Mouse (Mus musculus): ENCODE data around the gene Gpr12. TPM values are rescaled to one million over a fixed set of nuclear protein-coding genes. Genes with fewer than 3 reads are reported as not detected.

The Gpr12 gene
- polyA plus RNA-seq (2012; rRNA removed) = 0.08 and 0.60 TPM in 2 replicates

- TF ChIP-seq CTCF (IDR thresholded peaks at IDR 0.05; ENCODE audit: borderline replicate concordance, control insufficient read depth, extremely low read depth, insufficient read depth, low read length, poor library complexity) (no peak), POLR2A (IDR thresholded peaks at IDR 0.05; ENCODE audit: control insufficient read depth, extremely low read depth, insufficient read depth, low read length, poor library complexity) (no peak)
- Histone ChIP-seq H3K4me3 (ENCODE audit: control insufficient read depth, insufficient read depth, low read length) (no peak within 1 kb of the TSS), H3K36me3 (ENCODE audit: control insufficient read depth, insufficient read depth, low read length) (no peaks in the 10 kb centered on the region), H3K27ac (ENCODE audit: control insufficient read depth, insufficient read depth, low read length) (no peak within 1 kb of the TSS), H3K27me3 (ENCODE audit: control insufficient read depth, insufficient read depth, low read length) (peaks cover 8% of the 10 kb centered on the region), H3K4me1 (replicated peaks; ENCODE audit: control insufficient read depth, insufficient read depth, low read length) (no peaks in the 10 kb centered on the region)
- 3% methylated on average over 62 of the region's 64 CpGs for WGBS
- DNase-seq = no peak
Measured at GRCm38 (mm10) chr5:146584478-146585306, at the start of gene Gpr12. TSS of gene Gpr12 (minus strand) at chr5:146585239.

GRCm38 (mm10) chr5:146631602-146632001 is 46.6 kb upstream of the Gpr12 start:
- Histone ChIP-seq H3K4me3 (ENCODE audit: control insufficient read depth, insufficient read depth, low read length) (no peak overlapping the region), H3K27ac (ENCODE audit: control insufficient read depth, insufficient read depth, low read length) (no peak overlapping the region), H3K27me3 (ENCODE audit: control insufficient read depth, insufficient read depth, low read length) (no peaks in the 10 kb centered on the region), H3K4me1 (replicated peaks; ENCODE audit: control insufficient read depth, insufficient read depth, low read length) (no peaks in the 10 kb centered on the region), H3K36me3 (ENCODE audit: control insufficient read depth, insufficient read depth, low read length) (no peaks in the 10 kb centered on the region)
- no peak for DNase-seq
- TF ChIP-seq CTCF (IDR thresholded peaks at IDR 0.05; ENCODE audit: borderline replicate concordance, control insufficient read depth, extremely low read depth, insufficient read depth, low read length, poor library complexity) = no peak
- no peak for TF ChIP-seq POLR2A (IDR thresholded peaks at IDR 0.05; ENCODE audit: control insufficient read depth, extremely low read depth, insufficient read depth, low read length, poor library complexity)
- 93% methylated on average over 3 of the region's 3 CpGs for WGBS

GRCm38 (mm10) chr5:146630961-146631360 is 45.9 kb upstream of the Gpr12 start:
- DNase-seq = no peak
- Histone ChIP-seq H3K27me3 (ENCODE audit: control insufficient read depth, insufficient read depth, low read length) (no peaks in the 10 kb centered on the region), H3K36me3 (ENCODE audit: control insufficient read depth, insufficient read depth, low read length) (no peaks in the 10 kb centered on the region), H3K27ac (ENCODE audit: control insufficient read depth, insufficient read depth, low read length) (no peak overlapping the region), H3K4me1 (replicated peaks; ENCODE audit: control insufficient read depth, insufficient read depth, low read length) (no peaks in the 10 kb centered on the region), H3K4me3 (ENCODE audit: control insufficient read depth, insufficient read depth, low read length) (no peak overlapping the region)
- WGBS = 67% methylated on average over 4 of the region's 4 CpGs
- TF ChIP-seq CTCF (IDR thresholded peaks at IDR 0.05; ENCODE audit: borderline replicate concordance, control insufficient read depth, extremely low read depth, insufficient read depth, low read length, poor library complexity) (no peak), POLR2A (IDR thresholded peaks at IDR 0.05; ENCODE audit: control insufficient read depth, extremely low read depth, insufficient read depth, low read length, poor library complexity) (no peak)

- Histone ChIP-seq H3K4me3 (ENCODE audit: control insufficient read depth, insufficient read depth, low read length) (no peak overlapping the region), H3K36me3 (ENCODE audit: control insufficient read depth, insufficient read depth, low read length) (no peaks in the 10 kb centered on the region), H3K4me1 (replicated peaks; ENCODE audit: control insufficient read depth, insufficient read depth, low read length) (no peaks in the 10 kb centered on the region), H3K27ac (ENCODE audit: control insufficient read depth, insufficient read depth, low read length) (no peak overlapping the region), H3K27me3 (ENCODE audit: control insufficient read depth, insufficient read depth, low read length) (no peaks in the 10 kb centered on the region)
- 90% methylated on average over 10 of the region's 10 CpGs for WGBS
- TF ChIP-seq CTCF (IDR thresholded peaks at IDR 0.05; ENCODE audit: borderline replicate concordance, control insufficient read depth, extremely low read depth, insufficient read depth, low read length, poor library complexity) (no peak), POLR2A (IDR thresholded peaks at IDR 0.05; ENCODE audit: control insufficient read depth, extremely low read depth, insufficient read depth, low read length, poor library complexity) (no peak)
- peak; percentile 2 for DNase-seq
Measured at GRCm38 (mm10) chr5:146629636-146630035, 44.6 kb upstream of the Gpr12 start.

GRCm38 (mm10) chr5:146628804-146629203 is 43.8 kb upstream of the Gpr12 start:
- no peak for DNase-seq
- Histone ChIP-seq H3K4me1 (replicated peaks; ENCODE audit: control insufficient read depth, insufficient read depth, low read length) (no peaks in the 10 kb centered on the region), H3K27ac (ENCODE audit: control insufficient read depth, insufficient read depth, low read length) (no peak overlapping the region), H3K27me3 (ENCODE audit: control insufficient read depth, insufficient read depth, low read length) (no peaks in the 10 kb centered on the region), H3K36me3 (ENCODE audit: control insufficient read depth, insufficient read depth, low read length) (no peaks in the 10 kb centered on the region), H3K4me3 (ENCODE audit: control insufficient read depth, insufficient read depth, low read length) (no peak overlapping the region)
- 94% methylated on average over 1 of the region's 1 CpGs for WGBS
- TF ChIP-seq POLR2A (IDR thresholded peaks at IDR 0.05; ENCODE audit: control insufficient read depth, extremely low read depth, insufficient read depth, low read length, poor library complexity) (no peak), CTCF (IDR thresholded peaks at IDR 0.05; ENCODE audit: borderline replicate concordance, control insufficient read depth, extremely low read depth, insufficient read depth, low read length, poor library complexity) (no peak)

- Histone ChIP-seq H3K36me3 (ENCODE audit: control insufficient read depth, insufficient read depth, low read length) (no peaks in the 10 kb centered on the region), H3K27ac (ENCODE audit: control insufficient read depth, insufficient read depth, low read length) (no peak overlapping the region), H3K4me1 (replicated peaks; ENCODE audit: control insufficient read depth, insufficient read depth, low read length) (no peaks in the 10 kb centered on the region), H3K4me3 (ENCODE audit: control insufficient read depth, insufficient read depth, low read length) (no peak overlapping the region), H3K27me3 (ENCODE audit: control insufficient read depth, insufficient read depth, low read length) (no peaks in the 10 kb centered on the region)
- DNase-seq = no peak
- no peak for TF ChIP-seq CTCF (IDR thresholded peaks at IDR 0.05; ENCODE audit: borderline replicate concordance, control insufficient read depth, extremely low read depth, insufficient read depth, low read length, poor library complexity)
- 77% methylated on average over 5 of the region's 5 CpGs for WGBS
Measured at GRCm38 (mm10) chr5:146627901-146628300, 42.9 kb upstream of the Gpr12 start.
